Mouse (Mus musculus) left cerebral cortex, adult 2 months (tissue): ENCODE results near the gene Dnttip1. TPM values are rescaled to one million over a fixed set of nuclear protein-coding genes. Genes with fewer than 3 reads are reported as not detected.

Source experiments
- DNase-seq, 2 experiments: peaks; one replicate each; pipeline ENCODE4 v3.0.0; 2021 to 2022; ENCODE audit warnings: low spot score in 2 of 2, mixed read lengths in 1 of 2; ENCODE audit errors: extremely low spot score in 1 of 2
- H3K27ac ChIP-seq: fragments of 200-600 bp; 2 replicates; pipeline ENCODE4 v1.8.1; 2022
- H3K4me3 ChIP-seq: fragments of 200-600 bp; 2 replicates; pipeline ENCODE4 v1.8.1; 2022
- CTCF ChIP-seq: fragments of 200-600 bp; IDR thresholded peaks from 2 replicates; pipeline ENCODE4 v1.8.1; 2022; ENCODE audit warnings: antibody characterized with exemption, mild to moderate bottlenecking, moderate library complexity
- intact Hi-C: fragments of 180-260 bp; cut with DNase I; formaldehyde crosslinking; loops from one replicate; pipeline ENCODE4 v1.15.1; 2025
- total RNA-seq, 2 experiments: library from RNA; stranded (reverse); gene quantifications; 2 replicates each; pipeline ENCODE4 v1.2.3; 2021

Gene Dnttip1
- total RNA-seq, 2 experiments from 2014 or later = 37.6 to 37.9 TPM

GRCm38 (mm10) chr2:164817703-164818102 lies 71.9 kb downstream of the Dnttip1 start:
- no peak overlapping the region for H3K27ac ChIP-seq
- H3K4me3 ChIP-seq = no peak overlapping the region
- DNase-seq = no peak
- intact Hi-C loops = no loop called here
- TF ChIP-seq CTCF = no peak

Other genes starting within 250 kb of the Dnttip1 start
- 10 to 100 TPM; 86.3 to 87.0 TPM for gene Pigt, start 248.5 kb upstream of the Dnttip1 start, total RNA-seq
- 1 to 10 TPM in 1 of 2 experiments, under 1 TPM in 1; 0.70 to 1.3 TPM for gene Wfdc2, start 183.6 kb upstream of the Dnttip1 start, total RNA-seq
- gene Spint3, start 172.5 kb upstream of the Dnttip1 start, total RNA-seq = not detected
- not detected for gene Wfdc6a, start 160.5 kb upstream of the Dnttip1 start, total RNA-seq
- not detected for gene Eppin, start 152.4 kb upstream of the Dnttip1 start, total RNA-seq
- gene Wfdc6b, start 132.5 kb upstream of the Dnttip1 start, total RNA-seq = not detected
- gene Wfdc8, start 132.4 kb upstream of the Dnttip1 start, total RNA-seq = not detected
- not detected for gene Wfdc16, start 107.2 kb upstream of the Dnttip1 start, total RNA-seq
- gene Wfdc10, start 89.9 kb upstream of the Dnttip1 start, total RNA-seq = not detected
- gene Wfdc9, start 89.4 kb upstream of the Dnttip1 start, total RNA-seq = not detected
- gene Wfdc11, start 71.9 kb upstream of the Dnttip1 start, total RNA-seq = not detected
- gene Wfdc13, start 60.9 kb upstream of the Dnttip1 start, total RNA-seq = not detected
- not detected for gene Spint4, start 47.5 kb upstream of the Dnttip1 start, total RNA-seq
- not detected for gene Spint5, start 30.7 kb upstream of the Dnttip1 start, total RNA-seq
- 1 to 10 TPM; 1.4 to 1.6 TPM for gene Wfdc3, start 52 bp upstream of the Dnttip1 start, total RNA-seq
- under 1 TPM in 1 of 2 experiments, not detected in 1; 0.36 TPM for gene Ube2c, start 23.9 kb downstream of the Dnttip1 start, total RNA-seq
- 1 to 10 TPM in 1 of 2 experiments, not detected in 1; 1.1 TPM for gene Tnnc2, start 34.0 kb downstream of the Dnttip1 start, total RNA-seq
- gene Snx21, start 39.8 kb downstream of the Dnttip1 start, total RNA-seq = 10 to 100 TPM; 54.4 to 57.2 TPM
- gene Acot8, start 58.9 kb downstream of the Dnttip1 start, total RNA-seq = 10 to 100 TPM; 26.6 to 28.3 TPM
- 1 to 10 TPM; 8.6 to 9.0 TPM for gene Zswim3, start 59.1 kb downstream of the Dnttip1 start, total RNA-seq
- gene Zswim1, start 76.7 kb downstream of the Dnttip1 start, total RNA-seq = 10 to 100 TPM; 21.7 to 22.7 TPM
- gene Spata25, start 82.6 kb downstream of the Dnttip1 start, total RNA-seq = under 1 TPM; 0.45 to 0.58 TPM
- gene Ctsa, start 86.9 kb downstream of the Dnttip1 start, total RNA-seq = 10 to 100 TPM; 89.5 to 96.2 TPM
- gene Neurl2, start 87.5 kb downstream of the Dnttip1 start, total RNA-seq = 1 to 10 TPM; 3.9 to 5.3 TPM
- 10 to 100 TPM; 78.1 to 82.4 TPM for gene Pltp, start 111.7 kb downstream of the Dnttip1 start, total RNA-seq
- gene Pcif1, start 133.3 kb downstream of the Dnttip1 start, total RNA-seq = 10 to 100 TPM; 44.8 to 48.8 TPM
- gene Zfp335, start 165.8 kb downstream of the Dnttip1 start, total RNA-seq = 10 to 100 TPM; 27.2 to 28.0 TPM
- gene Mmp9, start 194.8 kb downstream of the Dnttip1 start, total RNA-seq = 1 to 10 TPM; 1.4 TPM
- 100 to 1,000 TPM; 575 to 581 TPM for gene Slc12a5, start 214.8 kb downstream of the Dnttip1 start, total RNA-seq